Mouse (Mus musculus) stomach, postnatal 0 days (tissue): ENCODE data around the gene Furin. TPM values are rescaled to one million over a fixed set of nuclear protein-coding genes. Genes with fewer than 3 reads are reported as not detected.

Source experiments
- ATAC-seq: fragments of 200-750 bp; cut with Nextera tagmentation; 2 replicates; pipeline ENCODE4 v1.8.0; 2017; ENCODE audit not compliant: low FRiP score, low TSS enrichment
- DNase-seq: peaks from one replicate; pipeline ENCODE4 v3.0.0-alpha.2; 2016; ENCODE audit warnings: low spot score
- H3K27ac ChIP-seq: fragments of 300-500 bp; sonication (generic); replicated peaks from 2 replicates; pipeline ENCODE4 v1.5.1; 2014; ENCODE audit warnings: mild to moderate bottlenecking, control low read depth
- H3K27me3 ChIP-seq: fragments of 300-500 bp; sonication (generic); 2 replicates; pipeline ENCODE4 v1.6.1; 2014; ENCODE audit warnings: low read length; ENCODE audit not compliant: control insufficient read depth, insufficient read depth
- H3K36me3 ChIP-seq: fragments of 300-500 bp; sonication (generic); 2 replicates; pipeline ENCODE4 v1.6.1; 2014; ENCODE audit warnings: low read length, mixed read lengths; ENCODE audit not compliant: control insufficient read depth, insufficient read depth
- H3K4me1 ChIP-seq: fragments of 300-500 bp; sonication (generic); replicated peaks from 2 replicates; pipeline ENCODE4 v1.6.1; 2014; ENCODE audit warnings: antibody characterized with exemption; ENCODE audit not compliant: control insufficient read depth, insufficient read depth
- H3K4me2 ChIP-seq: fragments of 300-500 bp; sonication (generic); replicated peaks from 2 replicates; pipeline ENCODE4 v1.6.1; 2014; ENCODE audit warnings: low read depth, mild to moderate bottlenecking, control low read depth, moderate library complexity
- H3K4me3 ChIP-seq: fragments of 300-500 bp; sonication (generic); 2 replicates; pipeline ENCODE4 v1.5.1; 2014; ENCODE audit warnings: low read depth, low read length, control low read depth
- H3K9ac ChIP-seq: fragments of 300-500 bp; sonication (generic); 2 replicates; pipeline ENCODE4 v1.6.1; 2014; ENCODE audit warnings: mild to moderate bottlenecking, low read length, control low read depth, mixed read lengths
- H3K9me3 ChIP-seq: fragments of 300-500 bp; sonication (generic); 2 replicates; pipeline ENCODE4 v1.6.1; 2016; ENCODE audit warnings: low read length; ENCODE audit not compliant: control insufficient read depth
- CTCF ChIP-seq: IDR thresholded peaks from 2 replicates; pipeline ENCODE4 v1.5.1; 2016; ENCODE audit warnings: antibody characterized with exemption, low read depth, mild to moderate bottlenecking, moderate library complexity
- EP300 ChIP-seq: optimal IDR thresholded peaks from 2 replicates; pipeline ENCODE3; 2016; ENCODE audit warnings: antibody characterized with exemption
- WGBS: fragments of 180-500 bp; shearing (Covaris S2); extraction: QIAGEN DNeasy Blood & Tissue Kit; methylation state at CpG from one replicate; pipeline ENCODE4 v1.1.7; 2014; 5-methylcytosine and 5-hydroxymethylcytosine counted together
- polyA plus RNA-seq: library from polyadenylated mRNA; unstranded; fragments of >200 nt; fragmentation: Nextera tagmentation; extraction: Ambion mirVana; gene quantifications from 2 replicates; pipeline ENCODE4 v1.2.1, GENCODE M21; 2015

The Furin gene
- polyA plus RNA-seq, 1 experiment from 2014 or later: 17.6 TPM

- no peak for ATAC-seq
Measured at GRCm38 (mm10) chr7:80373352-80373751, 31.9 kb downstream of the Furin start.

GRCm38 (mm10) chr7:80372667-80373066, 32.6 kb downstream of the Furin start:
- WGBS: 54% methylated on average over 2 of the region's 2 CpGs
- no peak for TF ChIP-seq EP300
- no peak for TF ChIP-seq CTCF
- Histone ChIP-seq H3K4me1 (no peaks in the 10 kb centered on the region), H3K36me3 (no peaks in the 10 kb centered on the region; the same call in 1 of the 2 replicates), H3K27ac (no peak overlapping the region), H3K27me3 (no peaks in the 10 kb centered on the region), H3K4me3 (no peak overlapping the region), H3K9ac (no peak overlapping the region), H3K4me2 (no peak overlapping the region), H3K9me3 (no peaks in the 10 kb centered on the region)
- DNase-seq (no peak), ATAC-seq (no peak)

More at GRCm38 (mm10) chr7:80373352-80373751, 31.9 kb downstream of the Furin start:
- 73% methylated on average over 4 of the region's 4 CpGs for WGBS
- DNase-seq: no peak
- no peak overlapping the region for H3K4me3 ChIP-seq
- H3K36me3 ChIP-seq: no peaks in the 10 kb centered on the region
- H3K9me3 ChIP-seq: no peaks in the 10 kb centered on the region
- no peaks in the 10 kb centered on the region for H3K4me1 ChIP-seq
- no peak overlapping the region for H3K4me2 ChIP-seq
- H3K27me3 ChIP-seq: no peaks in the 10 kb centered on the region
- no peak overlapping the region for H3K27ac ChIP-seq
- no peak overlapping the region for H3K9ac ChIP-seq
- TF ChIP-seq CTCF (no peak), EP300 (no peak)

GRCm38 (mm10) chr7:80372166-80372565, 33.1 kb downstream of the Furin start:
- H3K9ac ChIP-seq: no peak overlapping the region
- no peak overlapping the region for H3K27ac ChIP-seq
- TF ChIP-seq EP300: no peak
- no peak for TF ChIP-seq CTCF
- no peak overlapping the region for H3K4me2 ChIP-seq
- DNase-seq (no peak), ATAC-seq (no peak)
- 70% methylated on average over 3 of the region's 3 CpGs for WGBS
- no peaks in the 10 kb centered on the region for H3K9me3 ChIP-seq
- peaks cover 4% of the 10 kb centered on the region; the same call in 1 of the 2 replicates for H3K36me3 ChIP-seq
- no peaks in the 10 kb centered on the region for H3K4me1 ChIP-seq
- H3K4me3 ChIP-seq: no peak overlapping the region
- no peaks in the 10 kb centered on the region for H3K27me3 ChIP-seq

GRCm38 (mm10) chr7:80371041-80371751, 34.0 kb downstream of the Furin start, which contains the start of gene Man2a2:
Gene Man2a2, minus strand, starts transcription at chr7:80371375.
- ATAC-seq (peak; percentile 61; the same call in 1 of the 2 replicates), DNase-seq (peak; percentile 66)
- Histone ChIP-seq H3K4me2 (peak within 1 kb of the TSS; percentile 85), H3K4me1 (no peaks in the 10 kb centered on the region), H3K9ac (peak within 1 kb of the TSS; percentile 86), H3K9me3 (no peaks in the 10 kb centered on the region), H3K27ac (peak within 1 kb of the TSS; percentile 87), H3K4me3 (peak within 1 kb of the TSS; percentile 84), H3K36me3 (peaks cover 13% of the 10 kb centered on the region; the same call in 1 of the 2 replicates), H3K27me3 (no peaks in the 10 kb centered on the region)
- TF ChIP-seq EP300 (no peak), CTCF (peak; percentile 73)
- under 1% methylated on average over 69 of the region's 86 CpGs for WGBS

GRCm38 (mm10) chr7:80370649-80371040, 34.6 kb downstream of the Furin start:
- DNase-seq: peak; percentile 76
- Histone ChIP-seq H3K4me3 (peak overlapping the region; percentile 84), H3K27me3 (no peaks in the 10 kb centered on the region), H3K4me1 (no peaks in the 10 kb centered on the region), H3K36me3 (peaks cover 17% of the 10 kb centered on the region; the same call in 1 of the 2 replicates), H3K9ac (peak overlapping the region; percentile 86), H3K27ac (peak overlapping the region; percentile 87), H3K4me2 (peak overlapping the region; percentile 85), H3K9me3 (no peaks in the 10 kb centered on the region)
- WGBS: under 1% methylated on average over 31 of the region's 31 CpGs
- peak; percentile 58 for ATAC-seq
- no peak for TF ChIP-seq CTCF
- TF ChIP-seq EP300: no peak

GRCm38 (mm10) chr7:80369967-80370431, 35.2 kb downstream of the Furin start:
- Histone ChIP-seq H3K4me3 (peak overlapping the region; percentile 84), H3K4me1 (no peaks in the 10 kb centered on the region), H3K9ac (peak overlapping the region; percentile 86), H3K4me2 (peak overlapping the region; percentile 85), H3K9me3 (no peaks in the 10 kb centered on the region), H3K27me3 (no peaks in the 10 kb centered on the region), H3K27ac (peak overlapping the region; percentile 87), H3K36me3 (peaks cover 17% of the 10 kb centered on the region; the same call in 1 of the 2 replicates)
- no peak for TF ChIP-seq CTCF
- TF ChIP-seq EP300: no peak
- ATAC-seq (no peak; the same call in 1 of the 2 replicates), DNase-seq (no peak)
- WGBS: 37% methylated on average over 4 of the region's 4 CpGs
